In the genomic region with DNA sequence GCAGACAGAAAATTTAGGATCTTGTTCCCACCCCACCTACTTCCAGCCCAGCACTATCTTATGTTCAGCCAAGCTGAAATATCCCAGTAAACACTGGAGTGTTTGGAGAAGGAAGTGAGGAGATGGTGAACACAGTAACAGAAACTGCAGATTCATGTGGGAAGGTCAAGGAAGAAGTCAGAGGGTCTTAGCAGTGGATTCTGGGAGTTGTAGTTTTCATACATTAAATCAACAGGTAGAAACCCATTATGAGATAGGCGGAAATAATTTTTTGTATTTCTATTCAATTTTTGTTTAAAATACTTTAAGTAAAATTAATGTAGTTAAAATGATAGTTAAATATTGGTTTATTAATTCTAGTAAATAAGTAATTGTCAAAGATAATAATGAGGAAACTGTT, we compare ENCODE assay signal across 27 mouse cellular contexts.
DNase-seq lines count a peak whose midpoint lies in the region; ATAC-seq and TF ChIP-seq lines count a peak whose summit lies in the region.
"Had no signal": no experiment of that assay in that cellular context is flagged by ENCODE, and none has a peak within 500 bp of the region (broad histone marks: within the 10 kb centered on the region; RNA-seq: fewer than 3 reads in every experiment).

No protein-coding gene starts in this region.

- in situ Hi-C loops in CH12.LX (cut with MboI; ENCODE audit: low pct_ligation_motif_present, low pct_unique_long_range_greater_than_20kb, low sequenced_read_pairs) = no loop called here

- no peak for ATAC-seq in heart, embryonic 11.5 days (replicated peaks; ENCODE audit: insufficient number of reproducible peaks, low FRiP score, low TSS enrichment)
- no peak for ATAC-seq in heart, embryonic 16.5 days (replicated peaks; ENCODE audit: extremely low read depth, insufficient read depth, low FRiP score)
- no peak for ATAC-seq in megakaryocyte progenitor cell, adult 5-6 weeks (replicated peaks; ENCODE audit: poor library complexity)
- ATAC-seq: CD4-positive, CD25-positive, alpha-beta regulatory T cell, adult 4 months; forebrain, embryonic 16.5 days; inflammation-experienced regulatory T-cells, adult 6 months; midbrain, embryonic 13.5 days had no signal

- no peaks in the 10 kb centered on the region for H3K9me3 ChIP-seq in heart, embryonic 11.5 days (replicated peaks; ENCODE audit: control insufficient read depth, low read length)
- H3K9me3 ChIP-seq in heart, embryonic 16.5 days (replicated peaks; ENCODE audit: control insufficient read depth, low read length) = no peaks in the 10 kb centered on the region
- H3K9me3 ChIP-seq in CH12.LX (replicated peaks; ENCODE audit: low read length) (no peaks in the 10 kb centered on the region), MEL (replicated peaks; ENCODE audit: insufficient read depth, low read length) (no peaks in the 10 kb centered on the region)
- H3K9me3 ChIP-seq: kidney, embryonic 15.5 days; limb, embryonic 13.5 days; lung, embryonic 15.5 days had no signal

- no peak for DNase-seq in heart, adult 11 months
- no peak for DNase-seq in heart, postnatal 4 days
- DNase-seq in CH12.LX (ENCODE audit: extremely low read depth) (no peak), MEL (ENCODE audit: low read depth, low spot score) (peak; percentile 4)
- DNase-seq: adrenal gland, adult 8-10 months; cerebellum, adult 8-10 months; cerebellum, postnatal 25 days; kidney, adult 11 months; kidney, postnatal 36 days; right cerebral cortex, postnatal 14 days; thymus, postnatal 4 days had no signal

- H3K79me2 ChIP-seq in CH12.LX (replicated peaks; ENCODE audit: control insufficient read depth, extremely low read depth, insufficient read depth, poor library complexity, severe bottlenecking) = no peaks in the 10 kb centered on the region
- H3K79me2 ChIP-seq in MEL (ENCODE audit: control insufficient read depth, insufficient read depth, low read length, poor library complexity) = no peaks in the 10 kb centered on the region

- dilution Hi-C loops in CH12.LX (cut with MboI; ENCODE audit: extremely low pct_ligation_motif_present, extremely low pct_unique_long_range_greater_than_20kb, low sequenced_read_pairs) = no loop called here

- H3K27ac ChIP-seq in heart, embryonic 11.5 days (ENCODE audit: low read depth, low read length) = no peak overlapping the region; the same call in 1 of the 2 replicates
- H3K27ac ChIP-seq in heart, embryonic 16.5 days (ENCODE audit: low read length) = peak overlapping the region; percentile 84
- no peak overlapping the region for H3K27ac ChIP-seq in CH12.LX (ENCODE audit: insufficient read depth, low read depth)
- H3K27ac ChIP-seq in MEL (ENCODE audit: control insufficient read depth, low read depth, low read length) = no peak overlapping the region
- H3K27ac ChIP-seq: hindbrain, embryonic 14.5 days; kidney, embryonic 15.5 days; layer of hippocampus, adult 2 months; left cerebral cortex, adult 2 months; limb, embryonic 13.5 days; lung, embryonic 15.5 days; midbrain, embryonic 13.5 days; neural tube, embryonic 13.5 days had no signal

- TF ChIP-seq POLR2A in CH12.LX (IDR thresholded peaks at IDR 0.05; ENCODE audit: low read depth, low read length) = no peak
- no peak for TF ChIP-seq POLR2A in MEL (IDR thresholded peaks at IDR 0.05; ENCODE audit: control insufficient read depth in 1 of 2, insufficient read depth in 1 of 2, low read depth in 1 of 2, low read length in 2 of 2, poor library complexity in 1 of 2)

- no peak for TF ChIP-seq RAD21 in CH12.LX (IDR thresholded peaks at IDR 0.05; ENCODE audit: low read depth, low read length)
- no peak for TF ChIP-seq RAD21 in MEL (IDR thresholded peaks at IDR 0.05; ENCODE audit: low read depth, low read length)

- H3K4me1 ChIP-seq in heart, embryonic 11.5 days (ENCODE audit: control insufficient read depth, insufficient read depth, low read length) = peaks cover 3% of the 10 kb centered on the region; the same call in 1 of the 2 replicates
- no peaks in the 10 kb centered on the region for H3K4me1 ChIP-seq in heart, embryonic 16.5 days (ENCODE audit: control insufficient read depth, insufficient read depth, low read length)
- peaks cover 0 to 4% of the 10 kb centered on the region in 2 experiments; a peak in 1 of 4 replicates for H3K4me1 ChIP-seq in CH12.LX (ENCODE audit: control insufficient read depth in 1 of 2, insufficient read depth in 2 of 2)
- no peaks in the 10 kb centered on the region for H3K4me1 ChIP-seq in MEL (ENCODE audit: control insufficient read depth in 1 of 2, insufficient read depth in 2 of 2, low read length in 2 of 2)
- H3K4me1 ChIP-seq: kidney, embryonic 15.5 days; lung, embryonic 15.5 days; midbrain, embryonic 13.5 days; neural tube, embryonic 13.5 days had no signal

- no peaks in the 10 kb centered on the region for H3K36me3 ChIP-seq in heart, embryonic 11.5 days (ENCODE audit: control insufficient read depth, insufficient read depth, low read length)
- H3K36me3 ChIP-seq in heart, embryonic 16.5 days (ENCODE audit: control insufficient read depth, insufficient read depth) = no peaks in the 10 kb centered on the region
- H3K36me3 ChIP-seq in CH12.LX (replicated peaks in 1 of 2; ENCODE audit: control insufficient read depth in 1 of 2, insufficient read depth in 1 of 2, low read length in 1 of 2) = no peaks in the 10 kb centered on the region
- H3K36me3 ChIP-seq in MEL (ENCODE audit: control insufficient read depth in 1 of 2, insufficient read depth in 2 of 2, low read length in 2 of 2) = no peaks in the 10 kb centered on the region
- H3K36me3 ChIP-seq: kidney, embryonic 15.5 days; limb, embryonic 13.5 days; lung, embryonic 15.5 days; midbrain, embryonic 13.5 days; neural tube, embryonic 13.5 days had no signal

- no peak for TF ChIP-seq EP300 in CH12.LX (IDR thresholded peaks at IDR 0.05; ENCODE audit: low read length)
- no peak for TF ChIP-seq EP300 in MEL (IDR thresholded peaks at IDR 0.05; ENCODE audit: low read depth in 1 of 2, low read length in 2 of 2)

- no peak overlapping the region for H3K9ac ChIP-seq in heart, embryonic 11.5 days (ENCODE audit: low read depth, low read length)
- H3K9ac ChIP-seq in heart, embryonic 16.5 days (ENCODE audit: low read length) = no peak overlapping the region
- no peak overlapping the region for H3K9ac ChIP-seq in CH12.LX (ENCODE audit: insufficient read depth, low read depth)
- H3K9ac ChIP-seq in MEL (ENCODE audit: control insufficient read depth, low read depth, low read length, poor library complexity, severe bottlenecking) = no peak overlapping the region
- H3K9ac ChIP-seq: hindbrain, embryonic 14.5 days; kidney, embryonic 15.5 days; limb, embryonic 13.5 days; lung, embryonic 15.5 days; midbrain, embryonic 13.5 days; neural tube, embryonic 13.5 days had no signal

- H3K27me3 ChIP-seq in heart, embryonic 11.5 days (ENCODE audit: control insufficient read depth, insufficient read depth, low read length) = no peaks in the 10 kb centered on the region
- no peaks in the 10 kb centered on the region for H3K27me3 ChIP-seq in heart, embryonic 16.5 days (ENCODE audit: control insufficient read depth, insufficient read depth, low read length)
- no peaks in the 10 kb centered on the region for H3K27me3 ChIP-seq in CH12.LX (replicated peaks)
- no peaks in the 10 kb centered on the region for H3K27me3 ChIP-seq in MEL (ENCODE audit: control insufficient read depth in 1 of 2, insufficient read depth in 2 of 2, low read length in 2 of 2)
- H3K27me3 ChIP-seq: kidney, embryonic 15.5 days; limb, embryonic 13.5 days; lung, embryonic 15.5 days; midbrain, embryonic 13.5 days; neural tube, embryonic 13.5 days had no signal

- peak overlapping the region; percentile 14; the same call in 1 of the 2 replicates for H3K4me2 ChIP-seq in heart, embryonic 11.5 days
- H3K4me2 ChIP-seq in heart, embryonic 16.5 days (ENCODE audit: low read depth, low read length) = peak overlapping the region; percentile 8; the same call in 1 of the 2 replicates
- no peak overlapping the region for H3K4me2 ChIP-seq in CH12.LX (ENCODE audit: insufficient read depth, low read depth, poor library complexity, severe bottlenecking)
- H3K4me2 ChIP-seq: hindbrain, embryonic 14.5 days; kidney, embryonic 15.5 days; limb, embryonic 13.5 days; liver, embryonic 11.5 days; lung, embryonic 15.5 days; midbrain, embryonic 13.5 days; neural tube, embryonic 13.5 days had no signal

- 74% methylated on average over 1 of the region's 1 CpGs for WGBS in heart, embryonic 11.5 days (ENCODE audit: insufficient replicate concordance)
- WGBS in heart, embryonic 16.5 days = 74% methylated on average over 1 of the region's 1 CpGs

- no peak overlapping the region for H3K4me3 ChIP-seq in heart, embryonic 11.5 days (ENCODE audit: low read depth, low read length)
- no peak overlapping the region for H3K4me3 ChIP-seq in heart, embryonic 16.5 days (ENCODE audit: low read length)
- H3K4me3 ChIP-seq in CH12.LX (replicated peaks in 1 of 3; ENCODE audit: low read depth in 2 of 3, low read length in 2 of 3, poor library complexity in 1 of 3) (no peak overlapping the region), MEL (ENCODE audit: control insufficient read depth in 1 of 2, insufficient read depth in 1 of 2, low read depth in 2 of 2, low read length in 2 of 2) (no peak overlapping the region)
- H3K4me3 ChIP-seq: erythroblast, embryonic 14.5 days; kidney, embryonic 15.5 days; layer of hippocampus, adult 2 months; left cerebral cortex, adult 2 months; limb, embryonic 13.5 days; lung, embryonic 15.5 days; midbrain, embryonic 13.5 days; neural tube, embryonic 13.5 days had no signal

- TF ChIP-seq CTCF in CH12.LX (conservative IDR thresholded peaks at IDR 0.05 in 1 of 2, IDR thresholded peaks at IDR 0.05 in 1 of 2; ENCODE audit: low read depth in 2 of 2, low read length in 2 of 2) (no peak), MEL (IDR thresholded peaks at IDR 0.05 in 2 of 3, conservative IDR thresholded peaks at IDR 0.05 in 1 of 3; ENCODE audit: control insufficient read depth in 1 of 3, insufficient read depth in 1 of 3, low read depth in 2 of 3, low read length in 3 of 3, poor library complexity in 1 of 3, severe bottlenecking in 1 of 3) (no peak)

TF ChIP-seq in CH12.LX, 34 proteins besides CTCF, POLR2A, EP300 and RAD21:
- TF ChIP-seq HCFC1 (IDR thresholded peaks at IDR 0.05; ENCODE audit: low read depth, low read length) (peak; percentile 68), ZNF384 (IDR thresholded peaks at IDR 0.05; ENCODE audit: low read depth, low read length) (no peak)

TF ChIP-seq in MEL, 35 proteins besides CTCF, POLR2A, EP300 and RAD21:
- TF ChIP-seq ZKSCAN1 (IDR thresholded peaks at IDR 0.05; ENCODE audit: low read depth, low read length) = no peak
- peak; percentile 77 for TF ChIP-seq HCFC1 (IDR thresholded peaks at IDR 0.05; ENCODE audit: low read depth, low read length)
